Comparison of ENCODE assay signal across 8 mouse cellular contexts in genomic region chr8:45627246-45628241, GRCm38 (mm10).
A peak's percentile ranks its signal among the peaks of the same experiment; 100 is the strongest.
DNase-seq lines count a peak whose midpoint lies in the region; ATAC-seq lines count a peak whose summit lies in the region.

No protein-coding gene starts in this region.

- WGBS in forebrain, embryonic 13.5 days, result under 1% methylated on average over 28 of the region's 28 CpGs
- WGBS in hindbrain, embryonic 12.5 days, result under 1% methylated on average over 28 of the region's 28 CpGs
- 2% methylated on average over 28 of the region's 28 CpGs for WGBS in lung, embryonic 16.5 days

- H3K27ac ChIP-seq in forebrain, embryonic 13.5 days, result peak overlapping the region; percentile 98
- peak overlapping the region; percentile 96 for H3K27ac ChIP-seq in hindbrain, embryonic 12.5 days
- H3K27ac ChIP-seq in lung, embryonic 16.5 days (ENCODE audit: low read length), result peak overlapping the region; percentile 65

- peak; percentile 96 for ATAC-seq in forebrain, embryonic 13.5 days
- ATAC-seq in hindbrain, embryonic 12.5 days (ENCODE audit: low FRiP score), result peak; percentile 96
- ATAC-seq in lung, embryonic 16.5 days (ENCODE audit: low read depth), result peak; percentile 95

- H3K4me3 ChIP-seq in forebrain, embryonic 13.5 days, result peak overlapping the region; percentile 76
- peak overlapping the region; percentile 60 for H3K4me3 ChIP-seq in hindbrain, embryonic 12.5 days
- peak overlapping the region; percentile 59 for H3K4me3 ChIP-seq in lung, embryonic 16.5 days (ENCODE audit: low read length)

- peak overlapping the region; percentile 88 for H3K9ac ChIP-seq in forebrain, embryonic 13.5 days
- peak overlapping the region; percentile 76 for H3K9ac ChIP-seq in hindbrain, embryonic 12.5 days
- peak overlapping the region; percentile 60 for H3K9ac ChIP-seq in lung, embryonic 16.5 days (ENCODE audit: low read length)

- H3K4me1 ChIP-seq in forebrain, embryonic 13.5 days, result peaks cover 31% of the 10 kb centered on the region
- H3K4me1 ChIP-seq in hindbrain, embryonic 12.5 days, result peaks cover 29% of the 10 kb centered on the region
- peaks cover 6% of the 10 kb centered on the region; the same call in 1 of the 2 replicates for H3K4me1 ChIP-seq in lung, embryonic 16.5 days (replicated peaks; ENCODE audit: control insufficient read depth, insufficient read depth, low read length)

- H3K9me3 ChIP-seq in forebrain, embryonic 13.5 days (replicated peaks), result no peaks in the 10 kb centered on the region
- no peaks in the 10 kb centered on the region for H3K9me3 ChIP-seq in hindbrain, embryonic 12.5 days (replicated peaks)
- no peaks in the 10 kb centered on the region for H3K9me3 ChIP-seq in lung, embryonic 16.5 days (ENCODE audit: control insufficient read depth, low read length)

- no peaks in the 10 kb centered on the region for H3K36me3 ChIP-seq in forebrain, embryonic 13.5 days (ENCODE audit: poor library complexity, severe bottlenecking)
- no peaks in the 10 kb centered on the region for H3K36me3 ChIP-seq in hindbrain, embryonic 12.5 days
- H3K36me3 ChIP-seq in lung, embryonic 16.5 days (ENCODE audit: control insufficient read depth, insufficient read depth, low read length), result no peaks in the 10 kb centered on the region

- peak; percentile 89 for DNase-seq in ES-CJ7 (ENCODE audit: low read depth, low spot score)
- peak; percentile 30 for DNase-seq in c-Kit-positive CD71-negative TER-119-negative erythroid progenitor cells, embryonic 14.5 days (ENCODE audit: low read depth)
- DNase-seq in layer of hippocampus, postnatal 14 days (ENCODE audit: low spot score in 2 of 2), result peak; percentile 68 to 88
- DNase-seq in retina, postnatal 7 days (ENCODE audit: low read depth, low spot score), result peak; percentile 79
- DNase-seq in thymus, adult 18-20 months, result no peak

- H3K4me2 ChIP-seq in forebrain, embryonic 13.5 days, result peak overlapping the region; percentile 73
- H3K4me2 ChIP-seq in hindbrain, embryonic 12.5 days (replicated peaks), result peak overlapping the region; percentile 75
- peak overlapping the region; percentile 70 for H3K4me2 ChIP-seq in lung, embryonic 16.5 days (ENCODE audit: low read depth, low read length)

- no peaks in the 10 kb centered on the region for H3K27me3 ChIP-seq in forebrain, embryonic 13.5 days
- H3K27me3 ChIP-seq in hindbrain, embryonic 12.5 days, result no peaks in the 10 kb centered on the region
- no peaks in the 10 kb centered on the region for H3K27me3 ChIP-seq in lung, embryonic 16.5 days (ENCODE audit: control insufficient read depth, insufficient read depth, low read depth, low read length)

Comparison
In these comparisons a context has a peak if more than half of its experiments do, and no peak if none do; other contexts are left out.
1. DNase-seq: peak in ES-CJ7 (single experiment), c-Kit-positive CD71-negative TER-119-negative erythroid progenitor cells, embryonic 14.5 days (single experiment), layer of hippocampus, postnatal 14 days (2 of 2) and retina, postnatal 7 days (single experiment); none in thymus, adult 18-20 months (0 of 2).
2. Peak in every context shown above with its lines, with median percentiles within 50 percentile points of each other: ATAC-seq, H3K27ac ChIP-seq, H3K4me2 ChIP-seq, H3K4me3 ChIP-seq and H3K9ac ChIP-seq.